Mouse (Mus musculus): ENCODE measurements at regions not wholly inside any gene's neighbourhood (a gene's known extent, or its start where the extent isn't known, plus 50 kb on each side); places are given as distances from the start of the nearest gene placed in this dataset.

GRCm38 (mm10) chr13:69906802-69907537 lies 104.8 kb downstream of the Med10 start:
- TF ChIP-seq POU5F1 (IDR thresholded peaks at IDR 0.05; ENCODE audit: borderline replicate concordance, low read length) (no peak), CTCF (conservative IDR thresholded peaks at IDR 0.05; ENCODE audit: low read length) (no peak), NANOG (IDR thresholded peaks at IDR 0.05; ENCODE audit: borderline replicate concordance, low read length) (no peak)

Data from E14TG2a.4 (cell line).